Mouse (Mus musculus) left cerebral cortex, postnatal 14 days (tissue): ENCODE measurements around the gene Bcdin3d. TPM values are rescaled to one million over a fixed set of nuclear protein-coding genes. Genes with fewer than 3 reads are reported as not detected.

Experiments
- DNase-seq, 2 experiments: peaks; one replicate each; pipeline ENCODE4 v3.0.0; 2021 to 2022; ENCODE audit warnings: low spot score in 2 of 2, mixed read lengths in 1 of 2
- intact Hi-C: fragments of 180-260 bp; cut with DNase I; formaldehyde crosslinking; loops from one replicate; pipeline ENCODE4 v1.15.1; 2025
- total RNA-seq, 2 experiments: library from RNA; stranded (reverse); gene quantifications; 2 replicates each; pipeline ENCODE4 v1.2.3; 2021

Gene Bcdin3d
- total RNA-seq, 2 experiments from 2014 or later: 4.7 to 4.8 TPM

DNA sequence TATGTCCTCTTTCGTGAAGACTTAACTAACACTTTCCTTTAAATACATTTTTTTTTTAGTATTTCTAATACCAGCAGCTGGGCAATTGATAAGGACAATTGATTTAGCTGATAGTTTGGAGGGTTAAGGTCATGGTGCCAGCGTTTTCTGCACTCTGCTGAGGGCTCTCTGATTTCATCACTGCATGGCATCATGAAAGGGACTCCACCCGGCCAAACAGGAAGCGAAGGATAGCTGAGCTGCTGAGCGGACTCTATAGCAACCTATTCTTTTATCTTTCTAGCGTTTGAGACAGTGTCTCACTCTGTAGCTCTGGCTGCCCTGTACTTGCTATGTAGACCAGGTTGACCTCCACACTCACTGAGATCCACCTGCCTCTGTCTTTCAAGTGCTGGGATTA is 10.2 kb upstream of the Bcdin3d start:
- DNase-seq: no peak
- intact Hi-C loops: no loop called here

DNA sequence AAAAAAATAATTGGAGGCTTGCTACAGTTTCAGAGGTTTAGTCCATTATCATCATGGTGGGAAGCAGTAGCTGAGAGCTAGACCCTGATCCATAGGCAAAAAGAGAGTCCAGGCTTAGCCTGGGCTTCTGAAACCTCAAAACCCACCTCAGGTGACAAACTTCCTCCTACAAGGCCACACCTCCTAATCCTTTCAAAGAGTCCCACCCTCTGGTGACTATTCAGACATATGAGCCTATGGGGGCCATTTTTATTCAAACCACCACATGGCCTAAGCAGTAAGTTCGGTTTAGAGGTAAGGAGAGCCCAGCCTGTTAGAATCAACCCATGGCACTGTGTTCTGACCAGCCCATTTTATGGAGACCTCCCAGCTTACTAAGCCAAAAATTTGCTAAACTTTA is 1.3 kb upstream of the Bcdin3d start:
- no peak for DNase-seq
- intact Hi-C loops: no loop called here

GRCm38 (mm10) chr15:99473801-99474575 is 542 bp downstream of the Bcdin3d start:
- DNase-seq: peak; percentile 44 to 51
- intact Hi-C loops: loop anchor here (5.0 kb wide), 1 partner anchor 157 kb away; no protein-coding TSS in a partner anchor

- intact Hi-C loops: loop anchor here (5.0 kb wide), 1 partner anchor 156 kb away; no protein-coding TSS in a partner anchor
- no peak for DNase-seq
These were observed 1.6 kb downstream of the Bcdin3d start for GRCm38 (mm10) chr15:99472972-99473371.

GRCm38 (mm10) chr15:99471677-99472063 is 2.9 kb downstream of the Bcdin3d start:
- intact Hi-C loops: loop anchor here (1.0 to 5.0 kb wide), 2 partner anchors 55 to 154 kb away; no protein-coding TSS in a partner anchor
- DNase-seq: no peak

DNA sequence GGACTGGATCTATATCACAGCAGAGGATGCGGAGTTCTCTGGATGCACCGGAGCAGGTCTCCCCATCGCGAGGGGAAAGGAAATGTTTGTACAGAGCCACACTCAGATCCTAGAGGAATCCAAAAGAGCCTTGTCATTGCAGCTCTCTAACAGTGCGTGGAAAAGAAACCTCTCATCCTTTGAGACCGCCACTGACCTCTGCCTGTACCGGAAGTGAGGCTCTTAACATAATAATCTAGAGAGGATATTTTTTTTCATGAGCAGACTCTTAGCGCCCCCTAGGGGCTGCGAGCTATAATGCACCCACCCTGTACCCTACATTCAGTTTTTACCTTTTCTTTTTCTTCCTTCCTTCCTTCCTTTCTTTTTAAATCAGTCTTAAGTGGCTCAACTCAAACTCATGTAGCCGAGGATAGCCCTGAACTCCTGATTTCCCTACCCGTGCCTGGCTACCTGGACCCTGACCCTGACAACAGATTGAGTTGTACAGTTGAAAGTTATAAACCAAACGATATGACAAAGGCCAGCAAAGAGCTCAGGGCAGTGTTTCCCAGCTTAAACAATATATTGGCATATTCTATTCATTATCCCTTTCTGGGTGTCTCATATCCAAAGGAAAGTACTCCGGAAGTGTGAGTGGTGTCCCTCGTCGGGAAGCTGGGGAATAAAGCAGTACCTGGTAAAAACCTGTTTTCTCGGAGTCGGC is 3.4 kb downstream of the Bcdin3d start:
- DNase-seq: peak in 1 of 2 experiments; percentile 53
- intact Hi-C loops: loop anchor here (1.0 to 5.0 kb wide), 2 partner anchors 55 to 154 kb away; no protein-coding TSS in a partner anchor

- intact Hi-C loops: loop anchor here (5.0 kb wide), 1 partner anchor 153 kb away; no protein-coding TSS in a partner anchor
These were observed 4.2 kb downstream of the Bcdin3d start for GRCm38 (mm10) chr15:99470224-99470761.

GRCm38 (mm10) chr15:99469736-99470135 is 4.8 kb downstream of the Bcdin3d start:
- intact Hi-C loops: loop anchor here (5.0 kb wide), 1 partner anchor 152 kb away; no protein-coding TSS in a partner anchor
- no peak for DNase-seq

More at GRCm38 (mm10) chr15:99470224-99470761, 4.2 kb downstream of the Bcdin3d start:
- DNase-seq: no peak

GRCm38 (mm10) chr15:99469067-99469466 is 5.5 kb downstream of the Bcdin3d start:
- DNase-seq: peak; percentile 86 to 95
- intact Hi-C loops: no loop called here

DNA sequence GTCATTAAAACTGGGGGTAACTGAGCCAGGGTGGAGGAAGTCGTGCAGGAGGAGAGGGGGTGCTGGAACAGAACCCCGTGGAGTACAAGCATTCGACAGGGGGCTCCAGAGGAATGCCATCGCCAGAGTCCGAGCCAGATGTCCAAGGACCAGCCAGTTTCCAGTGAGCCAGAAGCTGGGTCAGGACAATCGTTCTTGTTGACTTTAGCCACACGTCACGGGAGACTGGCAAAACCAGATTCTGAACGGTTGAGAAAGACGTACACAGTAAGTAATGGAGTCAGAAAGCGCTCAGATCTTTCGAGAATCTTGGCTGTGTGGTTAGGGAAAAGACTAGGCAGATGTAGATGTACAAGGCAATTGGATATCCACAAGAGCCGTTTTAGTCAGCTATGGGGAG is 11.3 kb downstream of the Bcdin3d start:
- intact Hi-C loops: no loop called here

GRCm38 (mm10) chr15:99457606-99458401 is 16.7 kb downstream of the Bcdin3d start, which contains the start of gene Nckap5l:
TSS of gene Nckap5l (minus strand) at chr15:99457748.
- peak; percentile 92 to 94 for DNase-seq
- intact Hi-C loops: no loop called here

More for the DNA sequence above, 11.3 kb downstream of the Bcdin3d start:
- no peak for DNase-seq

DNA sequence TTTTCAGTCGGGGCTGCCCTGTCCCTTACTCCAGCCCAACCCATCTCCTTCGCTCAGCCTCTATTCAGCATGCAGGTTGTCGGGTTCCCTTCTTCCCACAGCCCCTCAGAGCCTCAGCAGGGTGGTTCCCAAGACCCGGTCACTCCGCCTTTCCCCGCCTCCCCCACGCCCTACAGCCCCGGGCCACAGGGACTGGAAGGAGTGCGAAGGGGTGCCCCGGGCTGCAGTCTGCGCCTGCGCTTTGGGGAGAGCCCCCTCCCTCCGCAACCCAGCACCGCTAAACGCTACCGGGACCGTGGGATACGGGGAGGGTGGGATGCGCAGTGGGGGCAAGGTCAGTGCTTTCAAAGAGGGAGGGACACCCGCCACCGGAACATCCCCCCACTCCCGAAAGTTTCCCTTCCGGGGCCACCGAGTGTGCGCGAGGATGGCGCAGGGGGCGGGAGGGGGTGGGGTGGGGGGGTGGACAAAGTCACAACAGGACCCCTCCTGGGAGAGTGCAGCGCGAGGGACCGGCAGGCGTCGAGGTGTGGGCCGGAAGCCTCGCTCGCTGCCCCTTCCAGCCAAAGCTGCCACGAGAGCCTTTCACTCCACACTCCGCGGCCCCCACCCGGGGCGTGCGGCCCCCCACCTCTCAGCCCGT is 17.4 kb downstream of the Bcdin3d start:
- intact Hi-C loops: no loop called here
- peak in 1 of 2 experiments; percentile 53 for DNase-seq

GRCm38 (mm10) chr15:99456338-99456962 is 18.1 kb downstream of the Bcdin3d start:
- DNase-seq: no peak
- intact Hi-C loops: no loop called here

DNA sequence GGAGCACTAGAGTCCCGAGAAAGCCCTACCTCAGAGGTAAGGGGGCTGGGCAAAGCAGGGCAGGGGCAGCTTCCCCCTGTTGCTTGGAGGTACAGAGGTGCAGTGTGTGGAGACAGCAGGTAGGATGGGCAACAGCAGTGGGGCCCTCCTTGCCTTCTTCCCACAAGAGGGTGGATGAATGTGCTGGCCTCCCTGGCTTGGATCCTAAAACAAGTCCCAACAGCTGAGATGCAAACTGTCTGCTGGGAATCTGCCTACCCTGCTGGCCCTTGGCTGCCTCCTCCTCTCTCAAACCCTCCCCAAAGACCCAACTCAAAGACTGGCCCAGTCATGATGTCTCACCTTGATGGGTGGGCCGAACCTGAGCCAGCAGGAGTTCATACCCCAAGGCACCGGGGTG is 19.1 kb downstream of the Bcdin3d start:
- intact Hi-C loops: no loop called here
- DNase-seq: no peak

- intact Hi-C loops: no loop called here
- no peak for DNase-seq
These were observed 19.8 kb downstream of the Bcdin3d start for GRCm38 (mm10) chr15:99454585-99455279.

DNA sequence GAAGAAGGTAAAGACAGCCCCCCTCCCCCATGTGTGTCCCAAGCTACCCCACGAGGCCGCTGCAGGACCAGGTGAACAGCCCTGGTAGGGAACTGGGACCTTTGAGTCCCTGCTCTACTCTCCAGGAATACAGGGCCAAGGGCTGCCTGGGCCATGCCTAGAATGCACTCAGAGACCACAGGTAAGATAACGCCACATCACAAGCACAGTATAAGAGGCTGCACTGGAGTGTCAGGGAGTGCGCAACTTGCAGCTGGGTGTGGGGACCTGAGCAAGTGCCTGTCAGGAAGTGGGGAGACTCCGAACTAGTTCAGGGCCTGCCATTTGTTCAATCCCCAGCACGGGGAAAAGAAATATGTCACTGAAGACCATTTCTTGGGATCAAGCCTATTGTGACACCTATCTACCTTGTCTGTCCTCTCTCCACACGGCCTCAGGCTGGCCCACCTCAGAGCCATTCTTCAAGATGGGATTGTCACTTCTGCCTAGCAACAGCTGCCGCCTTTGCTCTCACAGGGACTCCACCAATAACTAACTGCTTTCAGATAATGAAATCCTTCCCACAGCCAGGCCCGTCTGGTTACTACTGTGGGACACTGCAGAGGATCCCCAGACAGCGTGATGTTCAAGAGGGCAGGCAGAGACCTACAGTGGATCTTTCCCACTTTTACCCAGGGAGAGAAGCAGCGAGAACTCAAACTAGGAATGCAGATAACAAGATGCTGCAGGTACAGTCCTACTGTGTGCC is 21.2 kb downstream of the Bcdin3d start:
- intact Hi-C loops: no loop called here
- DNase-seq: no peak

DNA sequence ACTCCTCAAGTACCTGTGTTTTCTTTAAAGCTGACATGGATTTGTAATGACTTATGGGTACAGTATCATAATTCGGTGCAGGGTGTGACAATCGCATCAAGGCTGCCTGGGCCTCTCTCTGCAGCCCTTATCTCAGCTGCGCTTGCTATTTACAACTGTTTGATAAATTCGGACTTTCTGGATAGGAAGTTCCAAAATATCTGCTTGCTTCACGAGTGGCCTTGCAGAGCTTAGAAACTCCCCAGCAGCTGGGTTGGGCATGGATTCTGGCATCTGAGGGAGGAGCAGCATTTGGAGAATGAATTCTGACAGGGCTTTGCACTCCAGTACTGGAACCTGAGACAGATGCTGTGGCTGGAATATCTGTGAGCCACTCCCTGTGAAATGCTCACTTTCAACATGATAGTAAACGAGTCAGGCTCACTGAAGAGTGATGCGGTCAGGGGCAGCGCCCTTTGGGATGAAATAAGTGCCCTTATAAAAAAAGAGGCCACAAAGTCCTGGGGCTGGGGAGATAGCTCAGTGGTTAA is 24.7 kb downstream of the Bcdin3d start:
- intact Hi-C loops: no loop called here
- no peak for DNase-seq
